Mouse (Mus musculus) common myeloid progenitor, adult 5-6 weeks (primary cell): Measurements from ENCODE around the gene Gm6904. TPM values are rescaled to one million over a fixed set of nuclear protein-coding genes. Genes with fewer than 3 reads are reported as not detected.
A peak's percentile ranks its signal among the peaks of the same experiment; 100 is the strongest.
"Not testable (repeated sequence)": the region's sequence is repeated elsewhere in the genome, so short reads cannot be mapped to it uniquely, and the experiment has no call there.

Experiments used
- ATAC-seq: replicated peaks from 2 replicates; pipeline ENCODE4 v1.8.0; 2016; ENCODE audit warnings: low read depth, mild to moderate bottlenecking, moderate TSS enrichment, inconsistent platforms; ENCODE audit not compliant: poor library complexity, severe bottlenecking
- total RNA-seq: library from RNA; stranded (forward); fragments of 200-1000, 187-1606 nt; gene quantifications from 2 replicates; pipeline ENCODE4 v1.2.3, GENCODE M21; 2017

Gm6904 gene
- total RNA-seq = 3.2 TPM in 1 of 2 replicates, not detected in the other

DNA sequence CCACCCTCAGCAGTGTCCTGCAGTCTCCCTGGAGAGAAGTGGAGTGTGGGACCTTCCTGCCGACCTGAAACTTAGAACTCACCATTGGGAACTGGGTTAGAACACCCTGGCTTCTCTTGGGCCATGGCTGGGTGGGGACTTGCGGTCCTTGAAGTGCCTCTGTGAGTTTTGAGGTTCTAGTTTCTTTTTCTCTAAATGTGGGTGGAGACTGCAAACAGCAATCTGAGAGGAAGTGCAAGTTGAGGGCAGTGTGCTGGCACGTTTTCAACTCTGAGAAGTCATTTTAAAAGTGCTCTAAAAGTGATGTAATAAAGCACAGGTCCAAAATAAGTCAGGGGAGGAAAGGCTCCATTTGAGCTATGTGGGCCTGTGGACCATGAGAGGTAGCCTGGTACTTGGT is at the start of gene Gm6904:
Gm6904 (minus strand) TSS at position 161 of the 400 bp plus-strand sequence.
- ATAC-seq = peak; percentile 99

DNA sequence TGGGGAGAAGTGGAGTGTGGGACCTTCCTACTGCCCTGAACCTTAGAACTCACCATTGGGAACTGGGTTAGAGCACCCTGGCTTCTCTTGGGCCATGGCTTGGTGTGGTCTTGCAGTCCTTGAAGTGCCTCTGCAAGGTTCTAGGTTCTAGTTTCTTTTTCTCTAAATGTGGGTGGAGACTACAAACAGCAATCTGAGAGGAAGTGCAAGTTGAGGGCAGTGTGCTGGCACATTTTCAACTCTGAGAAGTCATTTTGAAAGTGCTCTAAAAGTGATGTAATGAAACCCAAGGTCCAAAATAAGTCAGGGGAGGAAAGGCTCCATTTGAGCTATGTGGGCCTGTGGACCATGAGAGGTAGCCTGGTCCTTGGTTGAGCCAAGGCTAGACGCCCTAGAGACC is 37.4 kb upstream of the Gm6904 start, which contains the start of gene Phf11a:
Phf11a (minus strand) TSS at position 132 of the 400 bp plus-strand sequence.
- peak; percentile 74 for ATAC-seq

DNA sequence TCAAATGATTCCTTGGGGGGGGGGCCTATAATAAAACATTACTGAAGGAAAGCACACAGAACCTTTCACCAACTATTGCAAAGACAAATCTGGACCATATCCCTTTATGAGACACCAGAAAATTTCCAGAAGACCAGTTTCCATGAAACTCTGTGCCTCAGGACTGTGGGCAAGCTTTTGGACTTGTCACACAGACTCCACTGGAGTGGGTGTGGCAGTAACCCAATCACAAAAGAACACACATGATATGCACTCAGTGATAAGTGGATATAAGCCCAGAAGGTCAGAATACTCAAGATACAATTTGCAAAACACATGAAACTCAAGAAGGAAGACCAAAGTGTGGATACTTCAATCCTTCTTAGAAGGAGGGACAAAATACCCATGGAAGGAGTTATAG is 31.8 kb upstream of the Gm6904 start:
- not testable (repeated sequence) for ATAC-seq

DNA sequence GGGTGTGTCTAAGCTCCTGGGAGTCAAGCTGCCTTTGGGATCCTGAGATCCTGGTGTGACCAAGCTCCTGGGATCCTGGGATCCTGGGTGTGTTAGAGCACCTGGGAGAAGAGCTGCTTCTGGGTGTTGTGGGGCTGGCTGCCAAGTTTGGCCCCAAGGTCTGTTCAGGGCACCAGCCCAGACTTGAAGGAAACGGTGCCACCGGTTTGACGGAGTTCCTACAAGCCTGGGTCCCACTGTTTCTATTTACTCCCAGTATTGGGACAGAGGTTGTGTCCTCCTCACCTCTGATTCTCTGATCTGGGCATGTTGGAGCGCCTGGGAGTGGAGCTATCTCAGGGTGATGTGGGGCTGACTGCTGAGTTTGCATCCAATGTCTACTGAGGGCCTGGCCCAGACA is 14.9 kb upstream of the Gm6904 start:
- ATAC-seq = not testable (repeated sequence)

DNA sequence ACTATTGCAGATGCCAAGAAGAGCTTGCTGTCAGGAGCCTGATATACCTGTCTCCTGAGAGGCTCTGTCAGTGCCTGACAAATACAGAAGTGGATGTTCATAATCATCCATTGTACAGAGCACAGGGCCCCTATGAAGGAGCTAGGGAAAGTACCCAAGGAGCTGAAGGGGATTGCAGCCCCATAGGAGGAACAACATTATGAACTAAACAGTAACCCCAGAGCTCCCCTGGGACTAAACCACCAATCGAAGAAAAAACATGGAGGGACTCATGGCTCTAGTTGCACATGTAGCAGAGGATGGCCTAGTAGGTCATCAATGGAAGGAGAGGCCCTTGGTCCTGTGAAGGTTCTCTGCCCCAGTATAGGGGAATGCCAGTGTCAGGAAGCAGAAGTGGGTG is 4.2 kb downstream of the Gm6904 start:
- ATAC-seq = not testable (repeated sequence)

DNA sequence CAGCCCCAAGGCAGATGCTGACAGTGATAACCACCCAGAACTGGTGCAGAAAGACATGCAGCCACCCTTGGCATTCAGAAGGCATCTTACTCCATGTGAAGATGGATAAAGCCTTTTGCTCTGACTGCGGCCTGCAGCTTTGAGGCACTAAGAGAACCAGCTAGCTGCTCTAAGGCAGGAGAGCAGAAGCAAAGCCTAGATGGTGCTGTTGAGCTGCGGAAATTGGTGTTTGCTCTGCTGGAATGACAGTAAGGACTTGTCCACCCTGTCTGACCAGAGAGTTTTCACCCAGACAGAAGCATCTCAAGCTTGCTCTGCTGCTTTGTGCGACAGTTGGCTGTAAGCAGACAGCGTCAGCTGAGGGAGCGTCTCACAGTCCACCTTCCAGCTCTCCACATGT is 9.7 kb downstream of the Gm6904 start:
- not testable (repeated sequence) for ATAC-seq

DNA sequence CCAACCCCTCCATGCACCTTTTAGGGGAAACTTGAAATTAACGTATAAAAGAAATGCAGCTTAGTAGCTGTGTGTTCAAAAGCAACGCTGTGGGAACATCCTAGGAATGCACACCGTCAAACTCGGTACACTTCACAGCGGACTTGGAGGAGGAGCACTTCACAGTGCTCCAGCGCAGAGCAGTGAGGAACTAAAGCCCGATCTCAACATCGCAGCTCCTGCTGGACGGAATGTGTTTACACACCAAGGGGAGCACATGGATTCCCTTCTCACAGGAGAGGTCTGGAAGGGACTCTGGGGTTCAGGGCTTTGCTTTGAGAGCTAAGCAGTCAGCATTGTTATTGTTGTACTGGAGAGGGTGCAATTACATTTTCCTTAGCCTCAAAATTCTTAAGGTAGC is 26.4 kb downstream of the Gm6904 start:
- ATAC-seq = no peak

DNA sequence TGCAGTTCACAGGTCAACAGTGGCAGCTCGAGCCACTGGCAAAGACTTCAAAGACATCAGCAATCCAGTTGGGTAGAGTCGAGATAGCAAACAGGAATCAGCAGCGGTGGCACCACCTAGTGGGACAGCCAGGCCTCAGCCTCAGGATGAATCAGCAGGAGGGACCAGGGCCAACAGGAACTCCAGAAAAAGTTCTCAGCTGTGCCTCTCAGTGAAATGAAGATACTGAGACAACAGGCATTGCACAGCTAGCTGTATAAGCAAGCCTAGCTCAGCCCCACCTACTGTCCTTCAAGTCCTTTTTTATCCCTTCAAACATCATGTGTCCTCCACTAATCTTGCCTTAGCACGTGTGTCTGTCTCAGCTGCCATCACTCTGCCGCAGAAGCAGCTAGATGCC is 28.0 kb downstream of the Gm6904 start:
- ATAC-seq = peak; percentile 83

DNA sequence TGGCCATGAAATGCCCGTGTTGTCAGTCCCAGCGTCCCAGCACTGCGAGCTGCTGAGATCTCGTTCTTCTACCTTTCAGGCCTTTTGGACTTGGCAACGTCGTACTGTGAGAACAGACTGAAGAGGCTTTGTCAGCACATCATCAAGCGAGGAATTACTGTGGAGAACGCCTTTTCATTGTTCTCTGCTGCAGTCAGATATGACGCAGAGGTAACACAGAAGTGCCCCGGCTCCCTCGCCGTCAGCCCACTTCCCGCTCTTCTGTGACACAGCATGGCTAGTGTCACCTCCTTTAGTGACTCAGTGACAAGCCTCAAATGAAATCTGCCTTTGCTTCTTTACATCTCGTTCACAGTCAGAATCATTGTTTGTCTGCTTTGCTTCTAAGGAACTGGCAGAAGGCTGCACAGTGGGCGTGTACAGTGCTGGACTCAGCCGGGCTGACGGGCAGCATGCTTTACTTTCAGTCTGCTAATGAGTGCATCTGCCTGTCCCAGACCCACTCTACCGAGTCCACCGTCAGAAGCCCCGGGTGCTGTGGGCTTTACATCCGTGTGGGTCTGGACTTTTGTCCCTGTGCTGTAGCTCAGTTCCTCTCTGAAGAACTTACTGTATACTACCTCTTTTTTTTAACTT is 29.6 kb downstream of the Gm6904 start:
- ATAC-seq = no peak

DNA sequence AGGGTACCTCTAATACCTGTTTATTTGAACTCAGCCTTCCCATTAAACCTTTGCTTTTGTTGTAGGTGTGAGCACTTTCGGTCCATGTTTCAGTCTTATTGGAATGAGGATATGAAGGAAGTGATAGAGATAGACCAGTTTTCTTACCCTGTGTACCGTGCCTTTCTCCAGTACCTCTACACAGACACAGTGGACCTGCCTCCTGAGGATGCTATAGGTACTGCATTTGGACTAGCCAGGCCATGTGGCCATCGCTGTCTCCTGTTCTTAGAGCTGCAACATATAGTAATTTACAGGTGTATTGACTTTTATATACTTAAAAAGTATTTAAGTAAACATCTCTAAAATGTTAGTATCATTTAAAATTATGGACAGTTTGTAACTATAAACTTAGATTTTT is 30.2 kb downstream of the Gm6904 start:
- no peak for ATAC-seq

DNA sequence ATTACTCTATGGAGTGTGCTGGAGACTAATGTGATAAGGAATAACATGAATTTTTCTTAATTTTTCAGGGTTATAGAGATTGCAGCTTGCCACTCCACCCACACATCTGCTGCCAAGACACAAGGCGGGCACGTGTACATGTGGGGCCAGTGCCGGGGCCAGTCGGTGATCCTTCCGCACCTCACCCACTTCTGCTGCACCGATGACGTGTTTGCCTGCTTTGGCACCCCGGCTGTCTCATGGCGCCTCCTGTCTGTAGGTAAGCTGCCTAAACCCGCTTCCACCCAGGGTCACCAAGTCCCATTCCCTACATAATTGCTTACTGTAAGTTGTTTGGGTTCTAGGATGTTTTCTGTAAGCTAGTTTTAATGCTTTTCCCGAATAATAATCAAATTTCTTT is 33.8 kb downstream of the Gm6904 start:
- ATAC-seq = no peak

DNA sequence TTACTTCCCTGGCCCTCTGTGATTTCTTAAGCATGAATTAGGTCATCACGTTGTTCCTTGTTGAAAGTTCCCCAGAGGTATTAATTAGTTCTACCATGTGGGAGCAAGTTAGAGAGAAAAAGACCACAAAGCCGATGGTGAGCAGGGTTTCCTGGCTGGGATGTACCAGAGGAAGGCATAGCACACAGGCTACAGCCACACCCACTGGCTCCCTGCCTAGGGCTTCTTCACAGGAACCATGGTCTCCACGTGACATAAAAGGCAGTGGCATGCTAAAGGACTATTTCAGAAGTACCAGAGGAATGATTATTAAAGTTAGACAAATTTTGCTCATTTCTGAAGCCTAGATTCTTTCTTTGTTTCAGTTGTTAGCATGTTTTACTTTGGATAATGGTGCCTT is 40.8 kb downstream of the Gm6904 start:
- peak; percentile 54; the same call in 1 of the 2 replicates for ATAC-seq

DNA sequence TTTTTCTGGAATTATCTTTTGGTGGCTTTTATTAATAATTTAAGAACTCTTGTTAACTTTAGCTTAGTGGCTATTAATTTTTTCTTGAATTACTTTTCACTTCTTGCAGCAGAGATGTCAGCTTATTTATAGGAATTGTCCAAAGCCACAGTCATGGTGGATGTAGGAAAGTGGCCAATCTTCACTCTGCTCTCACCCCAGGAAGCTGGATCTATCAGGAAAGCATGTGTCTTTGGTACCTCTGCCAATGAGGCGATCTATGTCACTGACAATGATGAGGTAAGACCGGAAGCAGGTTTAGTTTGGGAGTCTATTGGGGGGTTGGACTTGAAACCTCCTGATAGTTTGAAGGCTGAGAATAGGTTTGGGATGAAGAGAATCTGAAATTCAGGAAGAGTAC is 50.2 kb downstream of the Gm6904 start:
- no peak for ATAC-seq

DNA sequence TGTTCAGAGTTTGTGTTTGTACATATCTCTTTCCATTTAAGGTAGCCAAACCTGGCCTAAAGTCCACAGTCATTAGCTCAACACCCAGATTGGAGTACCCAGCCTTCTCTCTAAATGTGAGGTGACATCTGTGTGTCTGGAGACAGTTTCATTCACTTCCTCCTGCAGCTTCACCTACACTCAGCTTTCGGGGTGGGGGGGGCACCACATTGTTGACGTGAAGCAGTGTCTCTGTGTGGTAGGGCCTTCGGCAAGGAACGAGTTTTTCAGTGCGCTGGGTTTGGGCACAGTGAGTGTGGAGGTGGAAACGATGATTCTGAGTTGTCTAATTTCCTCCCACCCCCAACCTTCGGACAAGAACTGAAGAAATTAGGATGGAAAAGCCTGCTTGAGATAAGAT is 51.0 kb downstream of the Gm6904 start:
- no peak for ATAC-seq

DNA sequence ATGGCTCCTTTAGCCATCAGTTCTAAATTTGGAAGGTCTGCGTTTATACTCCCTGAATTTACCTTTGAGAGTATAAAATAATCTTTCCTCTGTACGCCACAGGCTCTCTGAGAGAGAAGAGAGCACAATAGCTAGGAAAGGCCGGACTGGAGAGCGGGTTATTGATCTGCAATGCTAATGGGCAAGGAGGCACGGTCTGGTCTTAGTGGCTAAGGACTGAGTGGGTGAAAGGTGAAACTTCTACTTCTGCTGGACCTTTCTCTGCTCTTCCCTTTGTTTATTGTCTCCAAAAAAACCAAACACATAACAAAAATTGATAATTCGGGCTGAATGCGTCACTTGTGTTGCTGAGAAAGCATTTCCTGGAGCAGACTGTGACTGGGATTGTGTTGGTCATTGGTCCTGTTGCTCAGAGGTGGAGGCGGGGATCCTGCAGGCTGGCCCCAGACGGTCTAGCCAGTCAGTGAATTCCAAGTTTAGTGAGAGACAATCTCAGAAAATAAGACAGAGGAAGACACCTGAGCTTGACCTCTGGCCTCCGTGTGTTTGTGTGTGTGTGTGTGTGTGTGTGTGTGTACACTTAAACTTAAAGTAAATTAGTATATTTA is 53.9 kb downstream of the Gm6904 start:
- no peak for ATAC-seq

DNA sequence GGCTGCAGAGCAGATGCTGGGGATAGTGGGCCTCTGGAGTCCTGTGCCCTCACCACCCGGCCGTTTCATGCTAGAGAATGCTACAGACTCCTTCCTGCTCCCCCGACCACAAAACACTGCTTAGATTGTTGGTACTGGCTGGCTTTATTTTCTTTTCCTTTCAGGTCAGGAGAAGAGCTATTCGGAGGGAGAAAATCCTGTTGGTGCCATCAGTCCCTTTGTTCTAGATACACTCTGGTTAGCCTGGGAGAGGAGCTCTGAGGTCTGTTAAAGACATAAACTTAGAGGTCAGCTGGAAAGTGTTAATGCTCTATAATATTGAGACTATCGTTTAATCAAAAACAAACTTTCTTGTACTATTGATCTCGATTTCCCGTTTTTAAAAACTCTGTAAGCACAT is 54.6 kb downstream of the Gm6904 start:
- no peak for ATAC-seq

DNA sequence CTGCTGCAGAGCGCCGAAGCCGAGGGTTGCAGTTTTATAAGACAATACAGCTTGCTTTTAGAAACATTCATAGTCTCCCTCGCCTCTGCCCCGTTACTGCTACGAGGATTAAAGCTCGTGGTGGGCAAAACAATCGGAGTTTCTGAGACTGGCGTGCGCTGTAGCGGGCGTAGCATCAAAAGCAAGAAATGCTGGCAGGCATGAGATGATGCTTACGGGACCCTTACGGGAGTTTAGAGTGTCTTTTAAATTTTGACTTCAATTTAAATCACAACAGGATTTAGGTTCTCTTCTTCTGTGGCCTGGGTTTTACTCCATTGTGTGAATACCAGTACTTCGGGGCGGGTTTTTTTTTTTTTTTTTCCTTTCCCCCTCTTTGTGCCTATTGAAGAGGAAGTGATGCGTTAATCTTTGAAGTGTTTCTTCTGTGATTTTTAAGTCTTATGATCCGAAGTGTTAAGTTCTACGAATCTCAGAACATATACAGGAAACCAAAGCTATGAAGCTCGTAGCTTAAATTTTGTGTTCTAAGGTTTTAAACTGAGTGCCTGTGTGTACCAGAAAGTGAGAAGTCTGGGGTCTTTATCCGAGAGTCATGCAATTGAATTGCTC is 58.3 kb downstream of the Gm6904 start:
- peak; percentile 15; the same call in 1 of the 2 replicates for ATAC-seq

DNA sequence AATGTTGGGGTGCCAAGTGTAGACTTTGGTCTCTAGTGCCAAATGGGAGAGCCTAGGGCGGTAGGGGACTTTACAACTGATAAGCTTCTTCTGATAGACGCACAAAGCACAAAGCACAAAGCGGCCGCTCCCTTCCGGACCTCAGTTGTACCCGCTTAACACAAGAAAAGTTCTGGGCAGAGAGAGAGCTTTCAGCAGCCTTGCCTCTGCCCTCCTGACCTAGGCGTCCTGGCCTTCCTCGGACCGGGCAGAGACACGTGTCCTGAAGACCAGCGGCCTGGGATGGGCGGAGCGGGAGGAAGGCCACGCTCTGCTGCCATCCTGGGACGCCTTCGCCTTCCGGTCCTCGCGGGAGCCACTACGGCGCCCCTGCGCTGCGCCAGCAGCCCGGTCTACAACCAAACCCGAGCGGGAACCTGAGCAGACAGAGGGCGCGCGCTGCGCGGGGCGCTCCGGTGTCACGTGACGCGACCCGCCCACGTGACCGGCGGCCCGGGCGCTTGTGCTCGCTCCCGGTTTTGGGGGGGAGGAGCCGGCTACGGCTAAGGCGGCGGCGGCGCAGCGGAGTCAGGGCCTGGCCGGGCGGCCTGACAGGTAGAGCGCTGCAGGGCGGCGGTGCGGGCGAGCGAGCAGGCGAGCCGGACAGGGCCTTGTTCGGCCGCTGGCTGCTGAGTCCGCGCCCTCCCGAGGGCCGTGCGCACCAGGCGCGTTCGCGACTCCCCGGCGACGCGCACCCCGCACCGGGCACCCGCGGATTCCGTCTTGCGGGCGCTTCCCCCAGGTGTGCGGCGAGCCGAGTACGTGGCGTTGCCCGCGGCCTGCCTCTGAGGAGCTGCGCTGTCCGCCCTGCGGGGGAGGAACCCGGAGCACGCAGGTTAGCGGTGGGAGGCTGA is 59.1 kb downstream of the Gm6904 start, which contains the start of gene Rcbtb1:
Rcbtb1 (plus strand) TSS at position 499 of the 893 bp plus-strand sequence.
- ATAC-seq = peak; percentile 93
